Mouse (Mus musculus) frontal cortex, postnatal 14 days (tissue): ENCODE measurements at regions not wholly inside any gene's neighbourhood (a gene's known extent, or its start where the extent isn't known, plus 50 kb on each side); places are given as distances from the start of the nearest gene placed in this dataset.
"Not testable (repeated sequence)": the region's sequence is repeated elsewhere in the genome, so short reads cannot be mapped to it uniquely, and the experiment has no call there.

Source experiments
- DNase-seq, 2 experiments: peaks; one replicate each; pipeline ENCODE4 v3.0.0; 2022; ENCODE audit warnings: low spot score in 2 of 2

DNA sequence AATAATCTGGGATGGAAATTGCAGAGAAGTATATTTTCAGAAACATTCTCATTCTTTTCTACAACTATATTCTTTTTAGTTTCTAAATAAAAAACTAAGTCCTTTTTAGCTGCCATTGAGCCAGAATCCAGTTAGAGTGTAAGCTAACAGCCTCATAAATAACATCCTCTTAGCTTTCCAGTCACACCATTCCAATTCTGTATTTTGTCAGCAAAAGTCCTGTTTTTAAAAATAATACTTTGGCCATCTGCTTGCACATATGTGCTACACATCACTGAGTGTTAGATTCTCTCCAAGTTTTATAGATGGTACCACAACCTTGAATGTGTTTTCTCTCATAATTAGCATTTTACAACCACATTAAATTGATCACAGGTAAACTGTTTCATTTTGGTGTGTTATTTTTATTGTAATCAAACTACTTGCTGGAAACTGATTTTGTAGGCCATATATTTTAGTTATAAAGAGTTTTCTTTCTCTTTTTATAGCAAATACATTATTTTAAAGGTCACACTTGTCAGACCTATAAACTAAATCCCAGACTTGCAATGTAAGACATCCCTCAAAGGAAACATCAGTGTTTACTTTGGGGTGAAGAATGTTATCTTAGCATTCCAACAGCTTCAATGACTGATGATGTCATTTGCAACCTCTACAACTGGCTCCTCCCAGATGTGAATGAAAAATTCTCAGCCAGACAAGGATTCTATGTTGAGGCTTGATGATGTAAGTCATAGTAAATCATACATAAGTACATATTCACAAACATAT lies 1878.9 kb upstream of the Flrt2 start:
- no peak for DNase-seq

DNA sequence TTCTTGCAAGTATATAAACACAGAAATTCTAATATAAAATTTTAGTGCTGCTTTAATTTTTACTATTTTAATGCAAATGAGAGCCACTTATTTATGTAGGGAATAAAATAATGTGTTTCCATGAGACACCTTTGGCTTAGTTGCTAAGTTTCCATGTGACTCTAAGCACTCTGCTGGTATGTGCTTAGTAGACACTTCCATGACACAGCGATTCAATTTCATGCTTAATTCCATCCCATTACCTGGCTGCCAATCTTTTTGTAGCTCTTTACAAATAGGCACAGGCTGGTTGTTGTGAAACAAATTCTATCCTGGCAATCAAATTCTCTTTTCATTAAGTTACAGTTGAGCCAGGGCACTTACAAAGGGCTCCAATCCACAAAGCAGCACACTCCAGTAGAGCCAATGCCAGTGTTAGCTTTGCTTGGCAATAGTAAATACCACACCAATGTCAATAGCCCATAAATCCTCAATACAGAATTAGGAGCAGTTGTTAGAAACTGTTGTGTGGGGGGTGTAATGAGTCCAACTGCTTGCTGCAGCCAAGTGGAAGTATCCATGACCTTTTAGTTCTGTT lies 1841.0 kb upstream of the Flrt2 start:
- DNase-seq = no peak

GRCm38 (mm10) chr12:93851660-93852059 lies 1840.4 kb upstream of the Flrt2 start:
- no peak for DNase-seq

- DNase-seq = no peak
Observed at GRCm38 (mm10) chr12:93885946-93886345, 1806.1 kb upstream of the Flrt2 start.

GRCm38 (mm10) chr12:93890109-93890508 lies 1801.9 kb upstream of the Flrt2 start:
- DNase-seq = no peak

DNA sequence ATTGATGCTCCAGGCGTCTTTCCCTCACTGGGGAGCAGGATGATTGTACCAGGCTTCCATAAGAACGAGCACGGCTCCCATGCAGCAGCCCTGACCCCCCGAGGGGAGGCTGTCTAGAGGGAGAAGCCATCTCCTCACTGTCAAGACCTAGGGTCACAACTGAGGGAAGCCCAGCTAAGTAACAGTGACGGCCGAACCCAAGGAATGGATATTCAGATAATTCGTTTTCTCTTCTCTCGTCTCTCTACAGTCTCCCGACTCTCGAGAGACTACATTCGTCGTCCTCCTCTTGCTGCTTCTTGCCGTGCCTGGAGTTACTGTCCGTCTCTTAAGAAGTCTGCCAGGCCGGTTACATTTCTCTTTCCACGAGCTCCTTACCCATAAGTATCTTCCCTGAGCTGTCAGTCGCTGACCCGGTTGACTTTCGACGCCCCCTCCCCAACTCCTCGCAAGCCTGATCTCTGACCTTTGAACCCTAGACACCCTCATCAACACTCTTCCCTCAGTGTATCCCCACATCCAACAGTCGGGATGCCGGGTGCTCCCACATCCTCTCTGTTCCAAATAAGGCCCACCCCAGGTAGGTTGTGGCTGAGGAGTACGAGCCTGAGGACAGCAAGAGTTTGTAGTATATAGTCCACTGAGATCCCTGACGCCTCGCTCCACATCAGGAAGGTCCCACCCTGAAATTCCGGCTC lies 1763.3 kb upstream of the Flrt2 start:
- DNase-seq = not testable (repeated sequence)

DNA sequence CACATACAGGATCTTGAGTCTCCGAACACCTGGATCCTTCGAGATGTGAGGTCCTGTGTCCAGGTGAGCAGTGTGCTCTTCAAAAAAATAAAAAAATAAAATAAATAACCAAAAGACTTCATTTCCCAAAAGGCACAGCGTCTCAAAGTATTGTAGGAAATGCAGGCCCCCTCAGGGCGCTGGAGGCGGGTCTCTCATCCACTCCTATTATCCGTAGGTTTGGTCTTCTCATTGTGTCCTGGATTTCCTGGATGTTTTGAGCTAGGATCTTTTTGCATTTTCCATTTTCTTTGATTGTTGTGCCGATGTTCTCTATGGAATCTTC lies 1762.8 kb upstream of the Flrt2 start:
- not testable (repeated sequence) for DNase-seq

- not testable (repeated sequence) for DNase-seq
Observed at GRCm38 (mm10) chr12:93930242-93930641, 1761.8 kb upstream of the Flrt2 start.

DNA sequence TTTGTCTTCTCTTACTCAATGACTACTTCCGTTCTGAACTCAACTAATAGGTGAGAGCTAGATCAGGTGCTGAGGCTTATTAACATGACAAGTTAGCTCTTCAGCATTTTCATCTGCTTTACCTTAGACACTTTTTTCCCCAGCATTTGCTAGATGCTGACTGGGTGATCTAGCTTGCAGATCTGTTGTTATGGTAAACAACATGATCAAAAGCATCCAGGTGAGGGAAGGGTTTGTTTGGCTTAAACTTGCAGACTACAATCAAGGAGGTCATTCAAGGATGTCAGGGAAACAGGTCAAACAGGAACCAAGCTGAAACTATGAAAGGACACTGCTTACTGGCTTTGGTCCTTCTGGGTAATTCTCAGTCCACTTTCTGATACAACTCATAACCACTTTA lies 1731.2 kb upstream of the Flrt2 start:
- no peak for DNase-seq

- no peak for DNase-seq
Observed at GRCm38 (mm10) chr12:93981307-93981706, 1710.7 kb upstream of the Flrt2 start.

DNA sequence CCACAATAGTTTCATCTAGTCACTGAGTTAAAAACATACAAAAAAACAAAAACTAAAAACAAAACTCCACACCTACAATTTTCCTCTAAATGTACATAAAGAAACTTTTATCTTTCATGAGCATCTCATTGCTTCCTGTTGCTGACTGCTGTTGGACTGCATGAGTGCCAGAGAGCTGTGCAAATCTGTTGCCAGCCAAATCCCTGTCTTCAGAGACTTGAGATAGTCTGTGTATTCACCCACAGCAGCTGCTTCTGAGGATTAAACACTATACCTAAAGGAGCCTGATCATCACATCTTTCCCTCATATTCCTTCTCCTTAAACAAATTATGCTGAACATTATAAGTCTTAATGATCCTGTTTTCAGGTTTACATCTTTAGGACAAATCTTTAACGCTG lies 1700.5 kb upstream of the Flrt2 start:
- DNase-seq = no peak

DNA sequence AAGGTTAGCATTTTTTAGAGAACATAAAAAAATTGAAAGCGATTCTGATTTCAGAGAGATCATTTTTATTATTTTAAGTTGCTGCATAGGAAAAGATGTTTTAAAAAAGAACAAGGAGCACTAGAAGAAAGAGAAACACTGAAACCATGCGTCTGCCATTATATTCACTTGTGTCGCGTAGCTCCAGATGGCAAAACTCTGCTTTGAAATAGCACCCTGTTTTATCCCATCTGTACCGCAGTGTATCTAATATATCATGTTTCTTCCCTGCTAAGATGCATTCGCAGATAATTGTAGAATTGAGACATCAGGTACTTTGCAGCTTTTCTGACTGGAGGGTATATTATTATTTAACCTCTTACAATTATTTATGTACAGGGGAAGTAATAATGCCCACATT lies 1698.2 kb upstream of the Flrt2 start:
- DNase-seq = no peak

DNA sequence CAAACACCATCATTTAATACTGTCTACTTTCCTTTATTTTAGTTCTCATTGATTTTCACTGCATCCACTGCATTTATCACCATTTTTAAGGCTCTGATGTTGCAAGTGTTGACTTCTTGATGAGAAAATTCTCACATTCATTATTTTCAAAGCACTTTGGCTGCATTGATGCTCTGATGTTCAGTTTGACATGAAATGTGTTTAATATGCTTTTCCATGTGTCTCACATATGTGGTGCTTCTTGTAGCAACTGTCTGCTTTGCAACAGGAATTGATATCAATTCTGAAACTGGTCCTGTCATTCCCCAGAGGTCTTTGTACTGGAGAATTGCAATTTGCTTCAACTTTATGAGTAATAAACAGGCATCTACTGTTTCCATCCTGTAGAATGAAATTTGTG lies 1676.1 kb upstream of the Flrt2 start:
- DNase-seq = no peak

DNA sequence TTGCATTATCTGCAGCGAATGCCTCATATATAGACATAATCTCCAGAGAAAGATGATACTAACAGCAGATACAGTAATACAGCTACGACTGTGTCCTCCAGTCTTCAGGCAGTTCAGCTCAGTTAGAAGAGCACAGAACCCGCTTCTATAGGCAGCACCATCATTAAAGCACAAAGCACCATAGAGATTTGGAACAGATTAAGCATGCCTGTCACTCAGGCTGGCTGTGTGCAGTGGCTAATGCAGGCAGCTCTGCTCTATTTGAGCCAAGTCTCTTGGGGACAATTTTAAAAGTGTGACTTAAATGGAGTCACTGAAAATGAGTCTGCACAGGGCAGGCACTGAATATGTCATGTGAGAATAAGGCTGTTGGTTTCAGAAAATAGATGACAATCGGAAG lies 1660.7 kb upstream of the Flrt2 start:
- DNase-seq = no peak

GRCm38 (mm10) chr12:94047972-94048371 lies 1644.1 kb upstream of the Flrt2 start:
- no peak for DNase-seq

GRCm38 (mm10) chr12:94057767-94058166 lies 1634.3 kb upstream of the Flrt2 start:
- no peak for DNase-seq

DNA sequence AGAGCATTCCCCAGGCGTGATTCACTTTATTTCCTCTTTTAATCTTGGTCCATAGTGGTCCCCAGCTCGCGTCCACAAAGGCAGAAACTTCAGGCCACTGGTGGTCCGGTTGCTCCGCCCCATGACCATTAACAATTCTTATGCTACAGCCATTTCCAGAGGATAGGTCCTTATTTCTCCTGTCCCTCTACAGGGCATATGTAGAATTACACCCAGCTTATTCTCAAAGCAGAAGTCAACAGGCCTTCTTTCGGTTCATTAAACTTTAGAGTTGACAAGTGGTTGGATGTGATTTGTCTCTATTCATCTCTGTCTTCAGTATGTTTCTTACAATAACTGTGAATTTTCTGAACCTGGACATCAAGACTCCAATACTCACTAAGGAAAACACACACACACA lies 1632.4 kb upstream of the Flrt2 start:
- DNase-seq = no peak

DNA sequence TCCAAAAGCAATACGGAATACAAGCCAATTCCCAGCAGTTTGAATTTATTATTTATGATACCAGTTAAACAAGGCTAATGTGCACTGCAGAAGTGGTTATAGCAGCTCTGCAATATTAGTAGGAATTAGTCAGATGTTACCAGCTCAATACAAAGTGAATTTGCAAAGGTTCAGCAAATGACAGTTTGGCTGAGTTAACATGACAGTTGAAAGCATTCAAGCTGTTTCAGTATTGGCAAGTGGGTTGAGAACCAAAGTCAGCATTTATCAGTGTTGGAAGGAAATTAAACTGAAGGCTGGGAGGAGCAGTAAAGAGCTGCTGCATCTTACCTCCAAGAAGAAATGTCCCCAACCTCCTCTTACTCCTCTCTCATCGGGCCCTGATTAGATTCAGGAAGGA lies 1631.7 kb upstream of the Flrt2 start:
- no peak for DNase-seq

GRCm38 (mm10) chr12:94066444-94067152 lies 1625.4 kb upstream of the Flrt2 start:
- no peak for DNase-seq

GRCm38 (mm10) chr12:94070940-94071505 lies 1621.0 kb upstream of the Flrt2 start:
- no peak for DNase-seq

DNA sequence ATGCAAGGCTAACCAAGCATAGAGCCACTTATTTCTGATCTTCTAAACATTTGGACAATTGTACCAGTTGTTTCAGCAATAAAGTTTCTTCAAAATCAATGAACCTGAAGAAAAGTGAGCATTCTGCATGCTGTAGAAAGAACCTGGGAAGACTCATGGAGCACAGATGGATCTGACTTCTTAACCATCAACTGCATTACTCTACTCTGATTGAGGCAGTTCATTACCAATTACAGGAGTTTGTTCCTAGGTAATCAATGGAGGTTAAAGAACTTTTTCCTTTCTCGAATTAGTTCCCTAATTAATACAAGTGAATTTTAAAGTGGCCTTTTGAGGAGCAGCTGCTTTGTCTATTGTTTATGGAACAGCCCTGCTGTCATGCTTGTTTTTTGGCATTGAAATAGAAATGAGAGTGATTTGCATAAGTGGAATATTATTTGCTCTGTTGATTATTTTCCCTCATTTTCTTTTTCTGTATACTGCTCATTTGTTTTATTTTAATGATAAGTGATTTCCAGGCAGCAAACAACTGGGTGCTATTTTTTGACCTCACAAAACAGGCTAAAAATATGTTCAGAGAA lies 1586.4 kb upstream of the Flrt2 start:
- DNase-seq = no peak

GRCm38 (mm10) chr12:94150143-94150542 lies 1541.9 kb upstream of the Flrt2 start:
- no peak for DNase-seq
